In genomic region chr3:107101787-107102651, GRCm38 (mm10) we compare ENCODE assay signal across 9 mouse cellular contexts. TPM values are rescaled to one million over a fixed set of nuclear protein-coding genes. Genes with fewer than 3 reads are reported as not detected.
A peak's percentile ranks its signal among the peaks of the same experiment; 100 is the strongest.
DNase-seq lines count a peak whose midpoint lies in the region; ATAC-seq and TF ChIP-seq lines count a peak whose summit lies in the region.
"Had no signal": no experiment of that assay in that cellular context is flagged by ENCODE, and none has a peak within 500 bp of the region (broad histone marks: within the 10 kb centered on the region; RNA-seq: fewer than 3 reads in every experiment).

No protein-coding gene starts in this region.

- WGBS in kidney, embryonic 14.5 days: under 1% methylated on average over 53 of the region's 53 CpGs
- WGBS in cerebellum, adult 2 months: 1% methylated on average over 53 of the region's 53 CpGs
- under 1% methylated on average over 49 of the region's 53 CpGs for WGBS in hindbrain, embryonic 14.5 days
- under 1% methylated on average over 53 of the region's 53 CpGs for WGBS in limb, embryonic 12.5 days

- no peaks in the 10 kb centered on the region for H3K9me3 ChIP-seq in kidney, embryonic 14.5 days (ENCODE audit: control insufficient read depth, low read length)
- no peaks in the 10 kb centered on the region for H3K9me3 ChIP-seq in hindbrain, embryonic 14.5 days (ENCODE audit: control insufficient read depth, low read length)
- no peaks in the 10 kb centered on the region for H3K9me3 ChIP-seq in limb, embryonic 12.5 days

- peak overlapping the region; percentile 56 for H3K4me3 ChIP-seq in kidney, embryonic 14.5 days (ENCODE audit: low read length)
- peak overlapping the region; percentile 82 for H3K4me3 ChIP-seq in cerebellum, adult 2 months (replicated peaks; ENCODE audit: insufficient read depth, low read depth, low read length)
- H3K4me3 ChIP-seq in hindbrain, embryonic 14.5 days (replicated peaks; ENCODE audit: low read length): peak overlapping the region; percentile 74
- H3K4me3 ChIP-seq in limb, embryonic 12.5 days (replicated peaks): peak overlapping the region; percentile 55

- peaks cover 48% of the 10 kb centered on the region for H3K27me3 ChIP-seq in kidney, embryonic 14.5 days (ENCODE audit: control insufficient read depth, insufficient read depth, low read length)
- H3K27me3 ChIP-seq in cerebellum, adult 2 months (ENCODE audit: control insufficient read depth, insufficient read depth, low read length): no peaks in the 10 kb centered on the region
- no peaks in the 10 kb centered on the region; the same call in 1 of the 2 replicates for H3K27me3 ChIP-seq in hindbrain, embryonic 14.5 days (ENCODE audit: control insufficient read depth, insufficient read depth, low read length)
- peaks cover 79% of the 10 kb centered on the region for H3K27me3 ChIP-seq in limb, embryonic 12.5 days

- no peak for DNase-seq in kidney, adult 18-20 months
- DNase-seq in cerebellum, adult 2 months: peak; percentile 70 to 76
- peak; percentile 40 for DNase-seq in forelimb bud, embryonic 11.5 days (ENCODE audit: low read depth, low spot score)
- DNase-seq in hindbrain, embryonic 14.5 days (ENCODE audit: low spot score): peak; percentile 58
- DNase-seq in neural tube, embryonic 10.5 days (ENCODE audit: extremely low spot score, low spot score): peak; percentile 69

- peaks cover 3% of the 10 kb centered on the region; the same call in 1 of the 2 replicates for H3K4me1 ChIP-seq in kidney, embryonic 14.5 days (ENCODE audit: control insufficient read depth, insufficient read depth, low read length)
- H3K4me1 ChIP-seq in cerebellum, adult 2 months (ENCODE audit: control insufficient read depth, insufficient read depth, low read length): peaks cover 20% of the 10 kb centered on the region
- H3K4me1 ChIP-seq in hindbrain, embryonic 14.5 days (replicated peaks; ENCODE audit: control insufficient read depth, insufficient read depth, low read length): peaks cover 15% of the 10 kb centered on the region
- H3K4me1 ChIP-seq in limb, embryonic 12.5 days (replicated peaks): peaks cover 19% of the 10 kb centered on the region

- TF ChIP-seq POLR2A in cerebellum, adult 2 months (IDR thresholded peaks at IDR 0.05; ENCODE audit: borderline replicate concordance, insufficient read depth, low read length): peak; percentile 21; the same call in 1 of the 2 replicates

- peak overlapping the region; percentile 50 for H3K9ac ChIP-seq in kidney, embryonic 14.5 days (ENCODE audit: low read depth, low read length)
- H3K9ac ChIP-seq in hindbrain, embryonic 14.5 days: peak overlapping the region; percentile 81
- peak overlapping the region; percentile 57 for H3K9ac ChIP-seq in limb, embryonic 12.5 days (replicated peaks)

- peak; percentile 70 for ATAC-seq in kidney, embryonic 14.5 days (ENCODE audit: low FRiP score, low TSS enrichment)
- ATAC-seq in hindbrain, embryonic 14.5 days (ENCODE audit: low FRiP score): peak; percentile 86
- peak; percentile 67 for ATAC-seq in limb, embryonic 12.5 days (ENCODE audit: insufficient number of reproducible peaks, insufficient read depth, low FRiP score, low TSS enrichment, low read depth)
- no peak for ATAC-seq in erythroblast, adult 5-6 weeks (replicated peaks; ENCODE audit: low FRiP score, poor library complexity, severe bottlenecking)

- peak overlapping the region; percentile 97 for H3K4me2 ChIP-seq in kidney, embryonic 14.5 days (replicated peaks; ENCODE audit: low read depth, low read length)
- peak overlapping the region; percentile 88 for H3K4me2 ChIP-seq in hindbrain, embryonic 14.5 days (replicated peaks)
- peak overlapping the region; percentile 97 for H3K4me2 ChIP-seq in limb, embryonic 12.5 days

- H3K27ac ChIP-seq in kidney, embryonic 14.5 days (ENCODE audit: low read depth, low read length): no peak overlapping the region
- peak overlapping the region; percentile 97 for H3K27ac ChIP-seq in cerebellum, adult 2 months (ENCODE audit: insufficient read depth, low read length)
- peak overlapping the region; percentile 90 for H3K27ac ChIP-seq in hindbrain, embryonic 14.5 days
- no peak overlapping the region for H3K27ac ChIP-seq in limb, embryonic 12.5 days

- TF ChIP-seq CTCF in cerebellum, adult 2 months (IDR thresholded peaks at IDR 0.05; ENCODE audit: borderline replicate concordance, insufficient read depth, low read depth, low read length): no peak

- H3K36me3 ChIP-seq in kidney, embryonic 14.5 days (ENCODE audit: control insufficient read depth, insufficient read depth, low read length): no peaks in the 10 kb centered on the region
- 0 out of 2 replicates have a peak, but pooled peaks cover 3% of the 10 kb centered on the region for H3K36me3 ChIP-seq in hindbrain, embryonic 14.5 days (replicated peaks; ENCODE audit: control insufficient read depth, insufficient read depth)
- no peaks in the 10 kb centered on the region for H3K36me3 ChIP-seq in limb, embryonic 12.5 days
- H3K36me3 ChIP-seq: G1E had no signal

RNA-seq across cellular contexts. Expression of gene Kcna2, which starts 1.1 kb away (rescaled TPM):
- polyA plus RNA-seq in kidney, embryonic 14.5 days (2014; fragmentation: Nextera tagmentation; extraction: Ambion mirVana): 0.08 and 0.20 TPM in 2 replicates
- 73.3 and 75.7 TPM in 2 replicates for polyA plus RNA-seq in cerebellum, adult 2 months (2012; rRNA removed)
- polyA plus RNA-seq in hindbrain, embryonic 14.5 days (2014; fragmentation: Nextera tagmentation; extraction: Ambion mirVana): 1.9 and 2.0 TPM in 2 replicates
- polyA plus RNA-seq in limb, embryonic 12.5 days (2016; fragmentation: Nextera tagmentation; extraction: Ambion mirVana): 0.03 and 0.04 TPM in 2 replicates
- total RNA-seq in erythroblast, adult 5-6 weeks (2015; ENCODE audit: low replicate concordance): 1.0 and 2.1 TPM in 2 replicates
- total RNA-seq in erythroblast, adult 5-6 weeks (2017; ENCODE audit: low replicate concordance): 0.98 and 1.3 TPM in 2 replicates
- polyA plus RNA-seq: G1E had no signal

Comparison
In these comparisons a context has a peak if more than half of its experiments do, and no peak if none do; other contexts are left out.
1. H3K27ac ChIP-seq: peak in cerebellum, adult 2 months (single experiment) and hindbrain, embryonic 14.5 days (single experiment); none in kidney, embryonic 14.5 days (single experiment) and limb, embryonic 12.5 days (single experiment).
2. RNA of gene Kcna2, which starts 1.1 kb away (polyA plus RNA-seq): 73.3 to 75.7 TPM in cerebellum, adult 2 months; 1.9 to 2.0 TPM in hindbrain, embryonic 14.5 days, 0.08 to 0.20 TPM in kidney, embryonic 14.5 days and 0.03 to 0.04 TPM in limb, embryonic 12.5 days; every median in the first group is over 10 times any median in the second.
3. Peak in every context shown above with its lines, with median percentiles within 50 percentile points of each other: H3K4me2 ChIP-seq, H3K4me3 ChIP-seq and H3K9ac ChIP-seq.